Mouse (Mus musculus) lung, embryonic 14.5 days (tissue): ENCODE measurements at regions not wholly inside any gene's neighbourhood (a gene's known extent, or its start where the extent isn't known, plus 50 kb on each side); places are given as distances from the start of the nearest gene placed in this dataset.

Experiments
- ATAC-seq: fragments of 200-750 bp; cut with Nextera tagmentation; 2 replicates; pipeline ENCODE4 v1.8.0; 2017; ENCODE audit warnings: mild to moderate bottlenecking, moderate TSS enrichment, moderate library complexity; ENCODE audit not compliant: insufficient read depth
- DNase-seq: peaks from one replicate; pipeline ENCODE4 v3.0.0-alpha.2; 2015
- H3K27ac ChIP-seq: fragments of 300-500 bp; sonication (generic); 2 replicates; pipeline ENCODE4 v1.5.1; 2014; ENCODE audit warnings: low read depth, mild to moderate bottlenecking, moderate library complexity
- H3K27me3 ChIP-seq: fragments of 300-500 bp; sonication (generic); 2 replicates; pipeline ENCODE4 v1.6.1; 2014; ENCODE audit warnings: low read length, control low read depth; ENCODE audit not compliant: insufficient read depth
- H3K36me3 ChIP-seq: fragments of 300-500 bp; sonication (generic); 2 replicates; pipeline ENCODE4 v1.6.1; 2014; ENCODE audit warnings: control low read depth; ENCODE audit not compliant: insufficient read depth
- H3K4me1 ChIP-seq: fragments of 300-500 bp; sonication (generic); 2 replicates; pipeline ENCODE4 v1.6.1; 2014; ENCODE audit warnings: antibody characterized with exemption, control low read depth; ENCODE audit not compliant: insufficient read depth
- H3K4me2 ChIP-seq: fragments of 300-500 bp; sonication (generic); 2 replicates; pipeline ENCODE4 v1.6.1; 2014; ENCODE audit warnings: mild to moderate bottlenecking
- H3K4me3 ChIP-seq: fragments of 300-500 bp; sonication (generic); 2 replicates; pipeline ENCODE4 v1.5.1; 2014; ENCODE audit warnings: low read depth, low read length
- H3K9ac ChIP-seq: fragments of 300-500 bp; sonication (generic); 2 replicates; pipeline ENCODE4 v1.6.1; 2014
- H3K9me3 ChIP-seq: fragments of 300-500 bp; sonication (generic); 2 replicates; pipeline ENCODE4 v1.6.1; 2016; ENCODE audit warnings: low read depth, low read length, control low read depth
- CTCF ChIP-seq: IDR thresholded peaks from 2 replicates; pipeline ENCODE4 v1.5.1; 2016; ENCODE audit warnings: antibody characterized with exemption, low read depth
- WGBS: fragments of 180-500 bp; shearing (Covaris S2); extraction: QIAGEN DNeasy Blood & Tissue Kit; methylation state at CpG from one replicate; pipeline ENCODE4 v1.1.7; 2014; 5-methylcytosine and 5-hydroxymethylcytosine counted together

DNA sequence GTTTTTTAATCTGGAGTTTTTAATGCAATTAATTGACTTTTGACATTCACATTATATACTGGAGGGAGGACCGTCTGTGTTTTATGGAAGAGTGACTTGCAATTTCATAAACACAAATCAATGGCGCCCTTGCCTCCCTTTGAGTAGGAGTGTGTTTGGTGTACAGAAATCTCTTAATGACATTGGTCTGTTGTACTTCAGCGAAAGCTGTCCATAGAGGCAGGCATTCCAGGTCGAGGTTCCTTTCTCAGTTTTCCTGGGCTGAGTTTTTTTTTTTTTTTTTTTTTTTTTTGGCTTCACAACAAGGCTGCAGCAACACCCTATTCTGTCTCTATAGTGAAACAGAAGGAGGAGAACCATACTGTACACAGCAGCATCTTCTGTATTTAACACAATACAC is 427.4 kb upstream of the Ccnh start:
- TF ChIP-seq CTCF: no peak
- 43% methylated on average over 4 of the region's 4 CpGs for WGBS
- no peaks in the 10 kb centered on the region for H3K27me3 ChIP-seq
- H3K36me3 ChIP-seq: no peaks in the 10 kb centered on the region
- DNase-seq: no peak
- no peak overlapping the region for H3K4me3 ChIP-seq
- H3K27ac ChIP-seq: no peak overlapping the region
- no peaks in the 10 kb centered on the region for H3K4me1 ChIP-seq
- no peak overlapping the region for H3K9ac ChIP-seq
- ATAC-seq: no peak
- no peaks in the 10 kb centered on the region for H3K9me3 ChIP-seq
- H3K4me2 ChIP-seq: no peak overlapping the region

DNA sequence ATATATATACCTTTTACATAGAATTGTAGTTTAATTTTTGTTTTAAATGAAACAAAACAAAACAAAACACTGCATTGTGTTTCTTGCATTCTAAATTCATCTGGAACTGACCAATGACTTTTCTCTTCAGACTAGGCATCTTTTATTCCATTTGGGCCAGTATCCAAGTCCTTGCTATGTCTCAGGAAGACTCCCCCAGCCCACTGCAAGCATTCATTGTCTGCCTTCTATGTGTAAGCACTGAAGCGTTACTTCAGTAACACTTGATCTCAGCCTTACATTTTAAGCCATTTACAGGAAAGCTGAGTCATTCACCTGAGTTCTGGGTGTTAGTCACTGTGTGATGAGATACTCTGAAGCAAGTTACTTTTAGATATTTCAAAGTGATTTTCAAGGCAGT is 425.3 kb upstream of the Ccnh start:
- ATAC-seq (no peak), DNase-seq (no peak)
- 67% methylated on average over 1 of the region's 1 CpGs for WGBS
- H3K27ac ChIP-seq: no peak overlapping the region
- H3K4me1 ChIP-seq: no peaks in the 10 kb centered on the region
- no peaks in the 10 kb centered on the region for H3K36me3 ChIP-seq
- TF ChIP-seq CTCF: no peak
- H3K4me3 ChIP-seq: no peak overlapping the region
- H3K9ac ChIP-seq: no peak overlapping the region
- H3K27me3 ChIP-seq: no peaks in the 10 kb centered on the region
- no peak overlapping the region for H3K4me2 ChIP-seq
- no peaks in the 10 kb centered on the region for H3K9me3 ChIP-seq

DNA sequence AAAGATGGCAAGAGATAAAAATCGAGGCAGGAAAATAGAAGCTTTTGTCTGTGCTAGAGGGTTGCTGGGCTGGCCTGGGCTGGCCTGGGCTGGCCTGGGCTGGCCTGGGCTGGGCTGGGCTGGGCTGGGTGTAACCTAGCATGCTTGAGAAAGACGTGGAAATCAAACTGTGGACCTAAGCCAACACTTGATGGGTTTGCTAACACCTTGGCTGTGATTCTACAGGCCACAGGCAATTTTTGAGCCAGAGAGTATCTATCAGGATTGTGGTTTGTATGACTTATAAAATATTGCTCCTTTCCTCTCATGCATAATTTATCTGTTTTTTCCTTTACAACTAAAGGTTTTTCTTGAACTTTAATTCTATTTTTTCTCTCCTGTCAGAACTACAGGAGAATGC is 417.3 kb upstream of the Ccnh start:
- Histone ChIP-seq H3K4me2 (no peak overlapping the region), H3K9me3 (no peaks in the 10 kb centered on the region), H3K9ac (no peak overlapping the region), H3K36me3 (no peaks in the 10 kb centered on the region), H3K27me3 (no peaks in the 10 kb centered on the region), H3K27ac (no peak overlapping the region), H3K4me1 (no peaks in the 10 kb centered on the region), H3K4me3 (no peak overlapping the region)
- TF ChIP-seq CTCF: no peak
- ATAC-seq (no peak), DNase-seq (no peak)
- 32% methylated on average over 2 of the region's 2 CpGs for WGBS

DNA sequence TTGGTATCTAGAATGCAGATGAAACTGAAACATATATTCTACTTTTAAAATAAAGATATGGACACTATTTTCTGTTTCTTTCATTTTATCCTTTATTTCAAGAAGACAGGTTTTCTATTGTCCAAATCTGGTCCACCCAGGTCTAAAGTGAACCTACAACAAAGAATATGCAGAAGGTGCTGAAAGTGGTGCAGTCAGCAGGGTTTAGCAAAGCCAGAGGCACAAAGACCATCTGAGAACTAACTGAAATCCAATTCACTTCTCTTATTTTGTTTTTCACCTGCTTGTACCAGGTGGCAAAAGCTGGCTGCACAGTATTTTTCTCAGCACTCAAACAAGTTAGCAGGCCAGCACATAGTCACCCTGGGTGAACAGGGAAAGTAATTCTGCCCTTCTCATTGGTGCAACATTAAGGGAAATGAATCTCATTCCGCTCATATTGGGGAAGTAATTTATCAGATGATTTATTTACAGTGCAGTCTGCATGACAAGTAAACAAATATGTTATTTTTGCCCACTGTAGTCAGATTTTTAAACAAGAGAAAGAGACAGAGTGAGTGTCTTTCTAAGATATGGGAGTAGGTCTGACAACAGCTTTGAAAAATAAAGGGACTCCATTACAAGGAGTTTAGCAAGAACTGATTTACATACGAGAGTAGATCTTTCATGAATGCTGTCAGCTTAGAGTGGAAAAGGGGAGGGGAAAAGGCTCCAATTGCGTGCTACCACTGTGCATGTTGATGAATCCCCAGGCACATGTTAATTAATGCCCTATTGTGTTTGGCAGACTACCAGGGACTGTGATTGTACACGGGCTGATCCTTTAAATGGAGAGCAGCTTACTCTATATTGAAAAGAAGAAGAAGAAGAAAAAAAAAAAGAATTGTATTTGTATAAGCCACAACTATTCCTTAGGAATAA is 405.9 kb upstream of the Ccnh start:
- Histone ChIP-seq H3K9ac (no peak overlapping the region), H3K4me3 (no peak overlapping the region), H3K27me3 (no peaks in the 10 kb centered on the region), H3K4me2 (no peak overlapping the region), H3K9me3 (no peaks in the 10 kb centered on the region), H3K4me1 (no peaks in the 10 kb centered on the region), H3K27ac (no peak overlapping the region), H3K36me3 (no peaks in the 10 kb centered on the region)
- DNase-seq: no peak
- no peak for ATAC-seq
- TF ChIP-seq CTCF: no peak
- WGBS: 23% methylated on average over 4 of the region's 4 CpGs

DNA sequence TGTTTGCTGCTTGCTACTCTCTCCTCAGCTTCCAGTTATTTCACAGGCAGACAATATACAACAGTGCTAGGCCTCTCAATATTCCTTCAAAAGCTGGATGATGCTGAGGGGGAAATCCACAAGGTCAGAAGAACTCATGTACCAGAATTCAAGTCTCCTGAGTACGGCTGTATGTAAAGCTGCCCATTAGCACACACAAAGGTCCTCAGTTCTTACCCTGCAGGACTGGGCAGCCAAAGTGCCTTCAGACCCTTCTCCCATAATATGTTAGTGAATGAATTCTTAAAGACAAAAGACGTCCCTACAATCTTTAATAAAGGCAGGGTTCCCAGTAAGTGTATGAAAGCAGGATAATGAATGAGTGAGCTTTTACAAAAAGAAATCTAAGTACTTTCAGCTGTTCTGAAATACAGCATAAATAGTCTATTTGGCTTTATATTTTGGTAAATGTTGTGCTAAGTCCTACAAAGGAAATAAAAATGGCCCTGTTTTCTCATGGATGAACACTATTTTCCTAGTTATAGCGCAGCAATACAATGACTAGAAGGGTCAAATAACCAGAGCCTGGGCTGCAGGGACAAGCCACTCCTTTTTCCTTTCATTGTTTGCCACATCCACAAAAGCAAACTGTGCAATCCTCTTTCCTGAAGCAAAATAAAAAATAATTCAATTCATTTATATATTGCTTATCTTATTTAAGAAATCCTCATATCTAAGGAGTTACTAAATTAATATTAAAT is 384.8 kb upstream of the Ccnh start:
- Histone ChIP-seq H3K4me3 (no peak overlapping the region), H3K27me3 (no peaks in the 10 kb centered on the region), H3K4me2 (no peak overlapping the region), H3K9me3 (no peaks in the 10 kb centered on the region), H3K36me3 (no peaks in the 10 kb centered on the region), H3K4me1 (no peaks in the 10 kb centered on the region; the same call in 1 of the 2 replicates), H3K9ac (no peak overlapping the region), H3K27ac (no peak overlapping the region)
- DNase-seq (no peak), ATAC-seq (no peak)
- TF ChIP-seq CTCF: no peak
- 66% methylated on average over 3 of the region's 3 CpGs for WGBS

DNA sequence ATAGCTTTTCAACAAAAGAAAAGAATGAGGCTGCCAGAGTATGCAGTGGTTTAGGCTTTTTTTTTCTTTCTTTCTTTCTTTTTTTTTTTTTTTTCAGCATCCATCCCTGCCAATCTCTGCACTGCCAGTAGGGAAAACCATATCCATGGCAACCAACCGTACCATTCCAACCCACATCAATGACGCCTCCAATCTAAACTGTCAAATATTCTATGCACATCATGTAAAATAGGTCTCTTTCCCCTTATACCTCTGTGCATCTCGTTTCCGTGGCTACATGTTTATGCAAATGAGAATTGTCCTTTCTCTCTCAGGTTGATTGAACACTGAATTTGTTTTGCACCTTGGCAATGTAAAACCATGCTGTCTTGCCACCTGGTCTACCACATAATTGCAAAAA is 384.0 kb upstream of the Ccnh start:
- H3K4me2 ChIP-seq: no peak overlapping the region
- H3K36me3 ChIP-seq: no peaks in the 10 kb centered on the region
- H3K27ac ChIP-seq: no peak overlapping the region
- no peak overlapping the region for H3K4me3 ChIP-seq
- no peak overlapping the region for H3K9ac ChIP-seq
- no peaks in the 10 kb centered on the region; the same call in 1 of the 2 replicates for H3K4me1 ChIP-seq
- H3K9me3 ChIP-seq: no peaks in the 10 kb centered on the region
- 71% methylated on average over 4 of the region's 4 CpGs for whole genome bisulfite sequencing
- H3K27me3 ChIP-seq: no peaks in the 10 kb centered on the region
- ATAC-seq (no peak), DNase-seq (no peak)
- no peak for TF ChIP-seq CTCF

DNA sequence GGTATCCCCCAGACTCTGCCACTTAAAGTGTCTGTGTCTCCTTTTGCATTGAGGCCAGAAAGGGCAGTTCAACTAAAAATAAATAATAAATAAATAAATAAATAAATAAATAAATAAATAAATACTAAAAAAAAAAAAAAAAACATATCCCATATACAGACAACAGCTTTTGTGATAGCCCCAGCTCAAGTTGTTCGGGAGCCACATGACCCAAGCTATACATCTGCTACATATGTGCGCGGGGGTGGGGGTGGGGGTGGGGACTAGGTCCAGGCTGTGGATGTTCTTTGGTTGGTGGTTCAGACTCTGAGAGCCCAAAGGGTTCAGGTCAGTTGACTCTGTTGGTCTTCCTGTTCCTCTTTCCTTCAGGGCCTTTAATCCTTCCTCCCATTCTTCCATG is 379.6 kb upstream of the Ccnh start:
- Histone ChIP-seq H3K27ac (no peak overlapping the region), H3K4me2 (no peak overlapping the region), H3K27me3 (no peaks in the 10 kb centered on the region), H3K4me3 (no peak overlapping the region), H3K4me1 (no peaks in the 10 kb centered on the region; the same call in 1 of the 2 replicates), H3K9me3 (no peaks in the 10 kb centered on the region), H3K36me3 (no peaks in the 10 kb centered on the region), H3K9ac (no peak overlapping the region)
- 90% methylated on average over 3 of the region's 3 CpGs for WGBS
- ATAC-seq: no peak
- no peak for DNase-seq
- TF ChIP-seq CTCF: no peak
